Mouse (Mus musculus): ENCODE measurements around the gene Hist1h3f. TPM values are rescaled to one million over a fixed set of nuclear protein-coding genes. Genes with fewer than 3 reads are reported as not detected.

Hist1h3f gene
- polyA plus RNA-seq (2012; fragmentation: generic; extraction: Trizol), result 1 to 10 TPM in 1 of 2 experiments, under 1 TPM in 1; 0.91 to 3.6 TPM

GRCm38 (mm10) chr13:23543965-23544786 lies at the start of gene Hist1h3f:
Gene Hist1h3f, plus strand, starts transcription at chr13:23544052.

GRCm38 (mm10) chr13:23530901-23531875 lies 12.7 kb upstream of the Hist1h3f start, which contains the start of gene Hist1h4h:
Gene Hist1h4h, plus strand, starts transcription at chr13:23531050.

GRCm38 (mm10) chr13:23533560-23534367 lies 10.1 kb upstream of the Hist1h3f start, which contains the start of gene Hist1h2af:
Gene Hist1h2af, plus strand, starts transcription at chr13:23533906.

GRCm38 (mm10) chr13:23535137-23536075 lies 8.4 kb upstream of the Hist1h3f start, which contains the start of gene Hist1h3g:
Gene Hist1h3g, plus strand, starts transcription at chr13:23535422.

GRCm38 (mm10) chr13:23542999-23543607 lies 749 bp upstream of the Hist1h3f start, which contains the start of gene Hist1h2bh:
Gene Hist1h2bh, minus strand, starts transcription at chr13:23543392.

GRCm38 (mm10) chr13:23551146-23551834 lies 7.4 kb downstream of the Hist1h3f start, which contains the start of gene Hist1h4f:
Gene Hist1h4f, minus strand, starts transcription at chr13:23551648.

GRCm38 (mm10) chr13:23552962-23553361 lies 9.1 kb downstream of the Hist1h3f start, which contains the start of gene Hist1h1d:
Gene Hist1h1d, plus strand, starts transcription at chr13:23553262.

GRCm38 (mm10) chr13:23561883-23562659 lies 18.2 kb downstream of the Hist1h3f start, which contains the start of gene Hist1h3e:
Gene Hist1h3e, minus strand, starts transcription at chr13:23562369.

GRCm38 (mm10) chr13:23571022-23571503 lies 27.2 kb downstream of the Hist1h3f start, which contains the start of the genes Hist1h2ae and Hist1h2bg:
Gene Hist1h2ae, minus strand, starts transcription at chr13:23571220.
Gene Hist1h2bg, plus strand, starts transcription at chr13:23571396.

GRCm38 (mm10) chr13:23573898-23574524 lies 30.2 kb downstream of the Hist1h3f start, which contains the start of the genes Hist1h2bf and Hist1h2ad:
Gene Hist1h2bf, minus strand, starts transcription at chr13:23574196.
Gene Hist1h2ad, plus strand, starts transcription at chr13:23574381.

GRCm38 (mm10) chr13:23575271-23575851 lies 31.5 kb downstream of the Hist1h3f start, which contains the start of gene Hist1h3d:
Gene Hist1h3d, plus strand, starts transcription at chr13:23575763.

GRCm38 (mm10) chr13:23581408-23582218 lies 37.8 kb downstream of the Hist1h3f start, which contains the start of gene Hist1h4d:
Gene Hist1h4d, plus strand, starts transcription at chr13:23581598.

Measured in C3H10T1/2 (cell line).